Mouse (Mus musculus) heart, embryonic 11.5 days (tissue): ENCODE data around the gene Smo. TPM values are rescaled to one million over a fixed set of nuclear protein-coding genes. Genes with fewer than 3 reads are reported as not detected.
A peak's percentile ranks its signal among the peaks of the same experiment; 100 is the strongest.

Experiments
- ATAC-seq: fragments of 200-750 bp; cut with Nextera tagmentation; replicated peaks from 2 replicates; pipeline ENCODE4 v1.8.0; 2017; ENCODE audit warnings: moderate library complexity; ENCODE audit not compliant: insufficient number of reproducible peaks, low FRiP score, low TSS enrichment
- H3K27ac ChIP-seq: fragments of 300-500 bp; sonication (generic); 2 replicates; pipeline ENCODE4 v1.5.1; 2014; ENCODE audit warnings: mild to moderate bottlenecking, low read depth, low read length
- H3K27me3 ChIP-seq: fragments of 300-500 bp; sonication (generic); 2 replicates; pipeline ENCODE4 v1.6.1; 2014; ENCODE audit warnings: mild to moderate bottlenecking, low read length, mixed read lengths; ENCODE audit not compliant: control insufficient read depth, insufficient read depth
- H3K36me3 ChIP-seq: fragments of 300-500 bp; sonication (generic); 2 replicates; pipeline ENCODE4 v1.6.1; 2014; ENCODE audit warnings: mild to moderate bottlenecking, low read length, moderate library complexity, mixed read lengths; ENCODE audit not compliant: control insufficient read depth, insufficient read depth
- H3K4me1 ChIP-seq: fragments of 300-500 bp; sonication (generic); 2 replicates; pipeline ENCODE4 v1.6.1; 2014; ENCODE audit warnings: low read length; ENCODE audit not compliant: control insufficient read depth, insufficient read depth
- H3K4me2 ChIP-seq: fragments of 300-500 bp; sonication (generic); 2 replicates; pipeline ENCODE4 v1.6.1; 2014; ENCODE audit warnings: mild to moderate bottlenecking, moderate library complexity
- H3K4me3 ChIP-seq: fragments of 300-500 bp; sonication (generic); 2 replicates; pipeline ENCODE4 v1.5.1; 2014; ENCODE audit warnings: low read depth, low read length
- H3K9ac ChIP-seq: fragments of 300-500 bp; sonication (generic); 2 replicates; pipeline ENCODE4 v1.6.1; 2014; ENCODE audit warnings: mild to moderate bottlenecking, low read depth, low read length, moderate library complexity
- H3K9me3 ChIP-seq: fragments of 300-500 bp; sonication (generic); replicated peaks from 2 replicates; pipeline ENCODE4 v1.6.1; 2016; ENCODE audit warnings: low read length; ENCODE audit not compliant: control insufficient read depth
- WGBS: fragments of 180-500 bp; shearing (Covaris S2); extraction: QIAGEN DNeasy Blood & Tissue Kit; methylation state at CpG from one replicate; pipeline ENCODE4 v1.1.7; 2014; ENCODE audit not compliant: insufficient replicate concordance; 5-methylcytosine and 5-hydroxymethylcytosine counted together
- polyA plus RNA-seq: library from polyadenylated mRNA; unstranded; fragments of >200 nt; fragmentation: Nextera tagmentation; extraction: Ambion mirVana; gene quantifications from 2 replicates; pipeline ENCODE4 v1.2.1, GENCODE M21; 2014

Smo gene
- 21.8 and 22.4 TPM in 2 replicates for polyA plus RNA-seq

DNA sequence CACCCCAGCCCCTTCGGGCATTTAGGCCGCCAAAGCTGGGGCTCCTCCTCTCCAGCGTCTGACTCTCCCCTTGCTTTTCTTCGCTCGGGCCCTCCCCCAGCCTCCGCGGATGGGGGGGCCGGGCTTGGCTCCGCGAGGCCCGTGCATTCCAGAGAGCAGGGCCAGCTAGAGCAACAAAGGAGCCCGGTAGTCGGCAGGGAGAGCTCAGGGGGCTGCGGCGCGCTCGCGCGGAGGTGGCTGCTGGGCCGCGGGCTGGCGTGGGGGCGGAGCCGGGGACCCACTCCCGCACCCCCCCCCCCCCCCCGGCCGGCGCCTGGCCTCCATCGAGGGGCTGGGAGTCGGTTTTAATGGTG lies at the start of gene Smo:
Gene Smo (plus strand): TSS at position 168 of the 353 bp plus-strand sequence.
- Histone ChIP-seq H3K36me3 (no peaks in the 10 kb centered on the region), H3K4me2 (peak within 1 kb of the TSS; percentile 84), H3K9ac (peak within 1 kb of the TSS; percentile 96), H3K9me3 (no peaks in the 10 kb centered on the region), H3K4me3 (peak within 1 kb of the TSS; percentile 92), H3K27me3 (no peaks in the 10 kb centered on the region), H3K27ac (peak within 1 kb of the TSS; percentile 98), H3K4me1 (0 out of 2 replicates have a peak, but pooled peaks cover 3% of the 10 kb centered on the region)
- WGBS: 0% methylated on average over 18 of the region's 30 CpGs
- ATAC-seq: peak; percentile 93

DNA sequence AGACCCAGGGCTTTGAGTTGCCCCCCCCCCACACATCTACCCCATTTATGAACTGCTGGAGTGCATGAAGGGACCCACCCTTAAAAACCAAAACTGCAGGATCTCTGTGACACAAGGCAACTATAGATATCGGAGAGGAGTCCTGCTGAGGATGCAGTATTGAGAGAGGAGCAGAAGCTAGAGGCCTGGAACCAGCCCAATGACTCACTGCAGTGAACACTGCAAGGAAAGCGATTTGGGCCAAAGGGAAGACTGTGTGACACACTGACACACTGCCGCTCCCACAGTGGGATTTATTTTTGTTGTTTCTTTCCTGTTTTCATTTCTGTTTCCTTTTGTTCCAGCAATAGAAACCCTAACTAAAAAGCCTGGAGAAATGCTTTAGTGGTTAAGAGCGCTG lies 49.4 kb upstream of the Smo start:
- peaks cover 2% of the 10 kb centered on the region; the same call in 1 of the 2 replicates for H3K27me3 ChIP-seq
- H3K4me1 ChIP-seq: no peaks in the 10 kb centered on the region
- H3K9me3 ChIP-seq: no peaks in the 10 kb centered on the region
- H3K27ac ChIP-seq: no peak overlapping the region
- ATAC-seq: no peak
- H3K4me2 ChIP-seq: no peak overlapping the region
- H3K9ac ChIP-seq: no peak overlapping the region
- WGBS: 80% methylated on average over 4 of the region's 4 CpGs
- no peaks in the 10 kb centered on the region for H3K36me3 ChIP-seq
- H3K4me3 ChIP-seq: no peak overlapping the region

DNA sequence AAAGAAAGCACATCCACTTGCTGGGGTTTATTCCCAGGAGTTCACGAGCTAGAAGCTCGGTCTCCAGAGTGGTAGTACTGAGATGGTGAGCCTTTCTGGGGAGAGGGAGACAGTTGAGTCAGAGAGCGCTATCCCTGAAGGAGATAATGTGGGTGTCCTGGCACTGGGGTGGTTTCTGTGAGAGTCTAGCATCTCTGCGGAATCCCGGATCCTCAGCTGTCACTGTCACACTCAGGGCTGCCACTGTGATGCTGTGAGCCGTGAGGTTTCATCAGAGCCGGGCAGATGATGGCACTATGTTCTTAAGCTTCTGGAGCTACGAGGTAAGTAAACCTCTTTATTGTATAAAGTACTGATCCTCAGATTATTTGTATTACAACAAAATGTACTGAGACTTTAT lies 45.8 kb upstream of the Smo start:
- WGBS: 69% methylated on average over 8 of the region's 8 CpGs
- H3K4me1 ChIP-seq: no peaks in the 10 kb centered on the region
- no peaks in the 10 kb centered on the region for H3K36me3 ChIP-seq
- no peak overlapping the region for H3K4me2 ChIP-seq
- peaks cover 19% of the 10 kb centered on the region for H3K27me3 ChIP-seq
- no peak overlapping the region for H3K4me3 ChIP-seq
- ATAC-seq: no peak
- H3K9ac ChIP-seq: no peak overlapping the region
- no peaks in the 10 kb centered on the region for H3K9me3 ChIP-seq
- no peak overlapping the region for H3K27ac ChIP-seq

DNA sequence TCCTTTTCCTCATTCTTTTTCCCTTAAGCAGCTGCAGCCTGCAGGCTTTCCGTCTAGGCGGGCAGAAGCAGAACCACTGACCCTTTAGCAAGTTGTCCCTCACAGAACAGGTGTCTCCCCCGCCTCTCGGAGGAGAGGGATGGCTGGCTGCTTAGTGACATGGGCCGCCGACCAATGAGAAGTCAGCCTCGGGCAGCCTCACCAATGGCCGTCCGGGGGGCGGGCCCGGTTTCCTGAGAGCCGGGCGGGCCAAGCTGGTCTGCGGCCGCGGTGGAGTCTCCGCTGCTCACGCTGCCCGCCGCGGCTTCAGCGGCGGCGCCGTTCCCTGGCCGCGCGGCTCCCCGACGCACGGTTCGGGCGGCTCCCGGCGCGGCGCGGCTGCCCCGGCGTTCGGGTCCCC lies 41.4 kb upstream of the Smo start, which contains the start of gene Tspan33:
Gene Tspan33 (plus strand): TSS at position 270 of the 400 bp plus-strand sequence.
- Histone ChIP-seq H3K27ac (peak within 1 kb of the TSS; percentile 66; the same call in 1 of the 2 replicates), H3K4me3 (peak within 1 kb of the TSS; percentile 85), H3K9ac (peak within 1 kb of the TSS; percentile 90), H3K4me2 (peak within 1 kb of the TSS; percentile 99), H3K9me3 (no peaks in the 10 kb centered on the region), H3K27me3 (peaks cover 19% of the 10 kb centered on the region), H3K36me3 (no peaks in the 10 kb centered on the region), H3K4me1 (peaks cover 8% of the 10 kb centered on the region; the same call in 1 of the 2 replicates)
- peak; percentile 93 for ATAC-seq
- under 1% methylated on average over 30 of the region's 41 CpGs for WGBS

DNA sequence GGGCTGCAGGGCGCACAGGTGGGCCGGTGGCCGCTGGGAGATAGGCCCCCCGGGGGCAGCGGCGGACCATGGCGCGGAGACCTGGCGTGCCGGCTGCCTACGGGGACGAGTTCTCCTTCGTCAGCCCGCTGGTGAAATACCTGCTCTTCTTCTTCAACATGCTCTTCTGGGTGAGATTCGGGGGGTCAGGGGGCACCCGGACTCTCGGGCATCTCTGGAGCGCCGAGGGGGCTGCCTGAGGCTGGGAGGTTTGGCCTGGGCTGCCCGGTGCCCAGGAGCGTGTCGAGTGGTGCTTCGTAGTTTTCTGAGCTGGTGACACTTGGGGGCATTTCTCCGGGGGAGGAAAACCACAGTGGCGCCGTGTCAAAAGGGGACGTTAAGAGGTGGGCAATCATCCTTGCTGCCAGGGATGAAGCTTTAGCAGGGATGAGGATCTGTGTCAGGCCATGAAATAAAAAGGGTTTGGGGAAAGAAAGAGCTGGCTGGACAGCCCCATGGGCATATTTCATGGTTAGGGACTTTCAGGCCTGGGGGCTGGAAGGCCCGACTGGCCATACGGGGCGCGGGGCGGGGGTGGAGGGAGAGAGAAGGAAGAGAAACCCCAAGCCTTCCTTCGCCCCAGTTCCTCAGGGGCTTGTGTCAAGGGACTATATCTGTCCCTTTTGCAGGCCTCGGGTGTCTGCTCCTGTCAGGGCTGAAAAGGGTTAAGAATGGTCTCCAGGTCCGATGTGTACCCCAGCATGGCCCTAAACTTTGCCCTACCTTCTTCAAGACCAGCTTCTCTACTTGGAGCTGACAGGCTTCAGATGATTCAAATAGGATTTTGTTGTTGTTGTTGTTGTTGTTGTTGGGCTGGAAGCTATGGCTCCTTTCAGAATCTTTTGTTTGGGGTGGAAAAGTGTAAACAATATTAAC lies 40.7 kb upstream of the Smo start:
- H3K27ac ChIP-seq: peak overlapping the region; percentile 66; the same call in 1 of the 2 replicates
- peak overlapping the region; percentile 85 for H3K4me3 ChIP-seq
- peaks cover 8% of the 10 kb centered on the region; the same call in 1 of the 2 replicates for H3K4me1 ChIP-seq
- H3K36me3 ChIP-seq: no peaks in the 10 kb centered on the region
- ATAC-seq: no peak
- H3K9ac ChIP-seq: peak overlapping the region; percentile 90
- WGBS: 5% methylated on average over 34 of the region's 35 CpGs
- H3K9me3 ChIP-seq: no peaks in the 10 kb centered on the region
- H3K4me2 ChIP-seq: peak overlapping the region; percentile 99
- peaks cover 19% of the 10 kb centered on the region for H3K27me3 ChIP-seq

DNA sequence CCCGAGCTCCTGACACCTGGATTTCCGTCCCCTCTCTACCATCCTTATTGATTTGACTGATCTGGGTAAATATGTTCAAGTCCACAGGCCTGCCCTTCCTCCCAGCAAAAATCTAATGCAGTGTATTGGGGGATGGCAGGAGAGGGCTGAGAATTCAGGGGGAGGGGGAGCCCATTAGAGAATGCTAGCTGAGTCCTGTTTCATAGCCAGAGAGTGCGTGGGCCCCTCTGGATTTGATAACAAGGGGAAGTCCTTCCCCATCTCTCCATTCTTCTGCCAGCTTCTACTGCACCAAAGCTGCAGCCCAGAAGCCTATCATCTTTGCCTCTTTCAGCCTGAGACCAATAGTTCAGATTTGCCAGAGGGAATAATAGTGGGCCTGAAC lies 40.0 kb upstream of the Smo start:
- Histone ChIP-seq H3K9ac (peak overlapping the region; percentile 90), H3K27ac (peak overlapping the region; percentile 66), H3K4me2 (peak overlapping the region; percentile 99), H3K36me3 (no peaks in the 10 kb centered on the region), H3K27me3 (peaks cover 19% of the 10 kb centered on the region), H3K4me3 (peak overlapping the region; percentile 85), H3K9me3 (no peaks in the 10 kb centered on the region), H3K4me1 (peaks cover 8% of the 10 kb centered on the region; the same call in 1 of the 2 replicates)
- ATAC-seq: no peak
- WGBS: 47% methylated on average over 3 of the region's 3 CpGs

DNA sequence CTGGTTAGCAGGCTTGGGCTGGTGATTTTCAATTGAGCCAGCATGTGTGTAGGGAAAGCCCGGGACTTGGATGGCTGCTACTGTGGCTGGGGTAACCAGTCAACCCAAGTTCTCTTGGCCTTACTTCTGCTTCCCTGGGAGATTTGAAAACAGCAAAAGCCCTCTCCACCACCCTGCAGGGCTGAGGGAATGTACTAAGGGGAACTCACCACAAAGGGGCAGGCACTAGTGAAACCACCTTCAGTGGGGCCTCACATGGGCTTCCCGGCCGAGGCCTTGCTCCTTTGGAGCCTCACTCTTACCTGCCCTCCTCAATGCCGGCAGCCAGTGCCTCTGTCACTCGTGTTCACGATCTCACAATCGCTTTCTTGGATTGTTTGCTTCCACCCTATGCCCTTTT lies 39.3 kb upstream of the Smo start:
- peak overlapping the region; percentile 85 for H3K4me3 ChIP-seq
- peak overlapping the region; percentile 90; the same call in 1 of the 2 replicates for H3K9ac ChIP-seq
- no peaks in the 10 kb centered on the region for H3K36me3 ChIP-seq
- no peak for ATAC-seq
- H3K4me2 ChIP-seq: peak overlapping the region; percentile 99
- H3K4me1 ChIP-seq: peaks cover 8% of the 10 kb centered on the region; the same call in 1 of the 2 replicates
- H3K27me3 ChIP-seq: peaks cover 16% of the 10 kb centered on the region
- no peaks in the 10 kb centered on the region for H3K9me3 ChIP-seq
- peak overlapping the region; percentile 66 for H3K27ac ChIP-seq
- 70% methylated on average over 7 of the region's 7 CpGs for WGBS

DNA sequence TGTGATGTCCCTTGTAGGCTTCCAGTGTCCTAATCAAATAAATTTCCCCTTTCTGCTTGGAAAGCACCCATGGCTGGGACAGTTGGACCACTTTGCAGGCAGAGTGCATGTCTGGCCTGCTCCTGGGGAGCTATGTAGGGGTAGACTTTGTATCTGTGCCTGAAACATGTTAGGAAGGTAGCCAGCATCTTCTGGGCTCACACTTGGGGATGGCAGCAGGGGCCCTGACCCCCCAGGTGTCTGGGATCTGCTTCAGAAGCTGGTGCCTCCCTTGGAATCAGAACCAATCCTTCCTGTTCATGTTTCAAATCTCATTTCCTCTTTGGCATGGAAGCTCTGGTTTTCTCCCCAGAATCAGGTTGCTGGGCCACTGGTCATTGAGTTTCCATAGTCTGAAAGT lies 38.2 kb upstream of the Smo start:
- no peak for ATAC-seq

More for the DNA sequence above, 38.2 kb upstream of the Smo start:
- H3K4me2 ChIP-seq: peak overlapping the region; percentile 99
- H3K9me3 ChIP-seq: no peaks in the 10 kb centered on the region
- peaks cover 8% of the 10 kb centered on the region; the same call in 1 of the 2 replicates for H3K4me1 ChIP-seq
- H3K36me3 ChIP-seq: no peaks in the 10 kb centered on the region
- peak overlapping the region; percentile 75 for H3K27ac ChIP-seq
- H3K4me3 ChIP-seq: peak overlapping the region; percentile 8; the same call in 1 of the 2 replicates
- peaks cover 9% of the 10 kb centered on the region for H3K27me3 ChIP-seq
- peak overlapping the region; percentile 56 for H3K9ac ChIP-seq
